Mouse (Mus musculus) heart, embryonic 14.5 days (tissue): ENCODE measurements around the gene Ric8b. TPM values are rescaled to one million over a fixed set of nuclear protein-coding genes. Genes with fewer than 3 reads are reported as not detected.

Experiments
- ATAC-seq: fragments of 200-750 bp; cut with Nextera tagmentation; 2 replicates; pipeline ENCODE4 v1.8.0; 2017; ENCODE audit warnings: low read depth, moderate TSS enrichment; ENCODE audit not compliant: insufficient number of reproducible peaks, insufficient read depth, low FRiP score
- H3K27ac ChIP-seq, 2 experiments: fragments of 200-500 bp in 1 of 2; fragments of 300-500 bp in 1 of 2; sonication (generic) in 1 of 2; replicated peaks in 1 of 2; 2 replicates each; pipeline ENCODE4 v1.5.1; 2012 to 2014; ENCODE audit warnings: low read depth in 2 of 2, low read length in 2 of 2, control low read depth in 1 of 2, mild to moderate bottlenecking in 1 of 2, mixed read lengths in 1 of 2; ENCODE audit not compliant: control insufficient read depth in 1 of 2, insufficient read depth in 1 of 2
- H3K27me3 ChIP-seq: fragments of 300-500 bp; sonication (generic); 2 replicates; pipeline ENCODE4 v1.6.1; 2014; ENCODE audit warnings: mild to moderate bottlenecking, low read length, control low read depth; ENCODE audit not compliant: control insufficient read depth, insufficient read depth
- H3K36me3 ChIP-seq: fragments of 300-500 bp; sonication (generic); 2 replicates; pipeline ENCODE4 v1.6.1; 2014; ENCODE audit warnings: mild to moderate bottlenecking, control low read depth, low read length, mixed read lengths; ENCODE audit not compliant: control insufficient read depth, insufficient read depth
- H3K4me1 ChIP-seq, 2 experiments: fragments of 200-500 bp in 1 of 2; fragments of 300-500 bp in 1 of 2; sonication (generic) in 1 of 2; 2 replicates each; pipeline ENCODE4 v1.6.1; 2012 to 2014; ENCODE audit warnings: low read length in 2 of 2, control low read depth in 1 of 2, mixed read lengths in 1 of 2; ENCODE audit not compliant: control insufficient read depth in 2 of 2, insufficient read depth in 2 of 2
- H3K4me2 ChIP-seq: fragments of 300-500 bp; sonication (generic); 2 replicates; pipeline ENCODE4 v1.6.1; 2014; ENCODE audit warnings: mild to moderate bottlenecking, low read length
- H3K4me3 ChIP-seq, 2 experiments: fragments of 200-500 bp in 1 of 2; fragments of 300-500 bp in 1 of 2; sonication (generic) in 1 of 2; 2 replicates each; pipeline ENCODE4 v1.5.1; 2012 to 2014; ENCODE audit warnings: low read length in 2 of 2, mild to moderate bottlenecking in 2 of 2, control low read depth in 1 of 2, low read depth in 1 of 2, moderate library complexity in 1 of 2; ENCODE audit not compliant: control insufficient read depth in 1 of 2, insufficient read depth in 1 of 2
- H3K9ac ChIP-seq: fragments of 300-500 bp; sonication (generic); 2 replicates; pipeline ENCODE4 v1.6.1; 2014; ENCODE audit warnings: mild to moderate bottlenecking, low read length
- H3K9me3 ChIP-seq: fragments of 300-500 bp; sonication (generic); 2 replicates; pipeline ENCODE4 v1.6.1; 2016; ENCODE audit warnings: low read length, control low read depth; ENCODE audit not compliant: control insufficient read depth
- WGBS: fragments of 180-500 bp; shearing (Covaris S2); extraction: QIAGEN DNeasy Blood & Tissue Kit; methylation state at CpG from one replicate; pipeline ENCODE4 v1.1.7; 2014; 5-methylcytosine and 5-hydroxymethylcytosine counted together
- polyA plus RNA-seq: library from polyadenylated mRNA; unstranded; fragments of >200 nt; fragmentation: Nextera tagmentation; extraction: Ambion mirVana; gene quantifications from 2 replicates; pipeline ENCODE4 v1.2.1, GENCODE M21; 2014

Gene Ric8b
- polyA plus RNA-seq, 1 experiment from 2014 or later: 17.2 TPM

- ATAC-seq: no peak
- Histone ChIP-seq H3K4me3 (no peak overlapping the region), H3K36me3 (no peaks in the 10 kb centered on the region)
These were observed 14.1 kb upstream of the Ric8b start for GRCm38 (mm10) chr10:84903307-84903706.

GRCm38 (mm10) chr10:84903742-84904141 lies 13.7 kb upstream of the Ric8b start:
- WGBS: 7% methylated on average over 5 of the region's 5 CpGs
- H3K4me1 ChIP-seq: peaks cover 22 to 25% of the 10 kb centered on the region in 2 experiments
- H3K27me3 ChIP-seq: no peaks in the 10 kb centered on the region
- peak overlapping the region; percentile 43 for H3K4me2 ChIP-seq
- ATAC-seq: no peak; the same call in 1 of the 2 replicates
- no peaks in the 10 kb centered on the region for H3K36me3 ChIP-seq
- 0 out of 2 replicates have a peak overlapping the region, but pooled peaks have one; percentile 13 for H3K9ac ChIP-seq
- no peak overlapping the region for H3K27ac ChIP-seq
- no peaks in the 10 kb centered on the region for H3K9me3 ChIP-seq
- no peak overlapping the region for H3K4me3 ChIP-seq

More at GRCm38 (mm10) chr10:84903307-84903706, 14.1 kb upstream of the Ric8b start:
- Histone ChIP-seq H3K27me3 (no peaks in the 10 kb centered on the region), H3K9ac (0 out of 2 replicates have a peak overlapping the region, but pooled peaks have one; percentile 13), H3K4me2 (peak overlapping the region; percentile 43), H3K4me1 (peaks cover 22 to 26% of the 10 kb centered on the region in 2 experiments), H3K9me3 (no peaks in the 10 kb centered on the region), H3K27ac (no peak overlapping the region)
- WGBS: 44% methylated on average over 7 of the region's 7 CpGs

GRCm38 (mm10) chr10:84906895-84907294 lies 10.5 kb upstream of the Ric8b start:
- Histone ChIP-seq H3K27ac (no peak overlapping the region), H3K4me2 (no peak overlapping the region), H3K9me3 (no peaks in the 10 kb centered on the region), H3K4me3 (no peak overlapping the region), H3K36me3 (no peaks in the 10 kb centered on the region), H3K9ac (no peak overlapping the region), H3K4me1 (peaks cover 13 to 15% of the 10 kb centered on the region in 2 experiments; a peak in 3 of 4 replicates), H3K27me3 (no peaks in the 10 kb centered on the region)
- WGBS: 78% methylated on average over 9 of the region's 9 CpGs
- no peak for ATAC-seq

DNA sequence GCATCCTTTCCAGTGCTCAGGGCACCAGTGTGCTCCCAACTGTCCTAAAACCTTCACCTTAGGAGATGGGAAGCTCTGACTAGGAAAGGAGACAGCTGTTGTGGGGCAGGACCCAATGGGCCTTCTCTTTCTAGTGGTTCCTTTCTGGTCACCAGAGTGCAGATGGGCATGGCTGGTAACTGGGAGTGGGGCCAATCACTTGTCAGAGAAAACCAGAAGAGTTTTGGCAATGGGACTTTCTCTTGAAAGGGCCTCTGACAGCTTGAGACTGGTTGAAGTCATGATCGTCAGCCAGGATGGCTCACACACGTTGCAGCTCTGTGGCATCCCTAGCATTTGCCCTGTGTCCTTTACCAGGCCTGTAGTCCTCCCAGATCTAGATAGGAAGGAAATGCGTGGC lies 9.4 kb upstream of the Ric8b start:
- Histone ChIP-seq H3K4me2 (no peak overlapping the region), H3K4me1 (peaks cover 8 to 9% of the 10 kb centered on the region in 2 experiments; a peak in 3 of 4 replicates), H3K4me3 (no peak overlapping the region), H3K9me3 (no peaks in the 10 kb centered on the region), H3K27ac (no peak overlapping the region), H3K27me3 (no peaks in the 10 kb centered on the region), H3K36me3 (no peaks in the 10 kb centered on the region), H3K9ac (no peak overlapping the region)
- WGBS: 81% methylated on average over 3 of the region's 3 CpGs
- no peak for ATAC-seq

GRCm38 (mm10) chr10:84908471-84908870 lies 8.9 kb upstream of the Ric8b start:
- Histone ChIP-seq H3K27ac (no peak overlapping the region), H3K4me1 (peaks cover 4 to 5% of the 10 kb centered on the region in 2 experiments; a peak in 3 of 4 replicates), H3K9me3 (no peaks in the 10 kb centered on the region), H3K4me3 (no peak overlapping the region), H3K27me3 (no peaks in the 10 kb centered on the region), H3K36me3 (no peaks in the 10 kb centered on the region), H3K9ac (no peak overlapping the region), H3K4me2 (no peak overlapping the region)
- no peak for ATAC-seq
- WGBS: 81% methylated on average over 3 of the region's 3 CpGs

DNA sequence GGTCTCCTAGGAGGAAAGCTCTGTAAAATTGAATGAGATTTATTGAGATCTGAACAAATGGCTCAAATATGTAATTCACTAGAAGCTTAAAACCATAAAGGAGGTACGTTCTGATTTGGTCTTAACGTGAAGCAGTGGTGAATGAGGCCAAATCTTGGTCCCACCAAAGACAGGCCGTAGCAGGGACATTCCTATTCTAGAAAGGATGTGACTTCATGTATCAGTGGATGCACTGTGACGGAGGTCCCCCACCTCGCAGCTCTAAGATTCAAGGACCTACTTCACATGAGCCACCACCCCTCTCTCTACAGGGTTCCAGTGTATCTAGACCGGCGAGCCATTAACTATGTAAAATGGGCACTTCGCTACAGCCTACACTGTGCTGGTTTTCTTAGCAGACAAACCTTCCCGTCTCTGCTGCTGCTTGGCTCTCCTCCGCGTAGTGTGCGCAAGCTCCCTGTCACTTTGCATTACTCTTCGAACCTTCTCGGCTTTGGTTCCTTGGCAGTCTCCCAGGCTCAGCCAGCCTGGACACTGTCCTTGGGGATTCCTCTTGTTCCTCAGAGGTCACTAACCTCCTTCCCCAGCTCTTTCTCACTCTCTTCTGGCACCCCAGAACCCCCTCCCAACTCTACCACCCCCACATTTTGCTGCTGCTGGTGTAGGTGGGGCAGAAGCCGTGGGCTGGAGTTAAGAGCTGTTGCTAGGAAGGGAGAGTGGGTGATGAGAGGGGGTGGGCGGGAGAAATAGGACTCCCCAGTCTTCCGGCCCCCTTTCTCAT lies 8.2 kb upstream of the Ric8b start:
- WGBS: 66% methylated on average over 17 of the region's 17 CpGs
- H3K4me3 ChIP-seq: no peak overlapping the region
- no peak for ATAC-seq
- H3K4me2 ChIP-seq: peak overlapping the region; percentile 23; the same call in 1 of the 2 replicates
- H3K27me3 ChIP-seq: no peaks in the 10 kb centered on the region
- no peaks in the 10 kb centered on the region; a peak in 1 of 4 replicates for H3K4me1 ChIP-seq
- no peaks in the 10 kb centered on the region for H3K9me3 ChIP-seq
- 0 out of 2 replicates have a peak overlapping the region, but pooled peaks have one; percentile 21 for H3K9ac ChIP-seq
- no peaks in the 10 kb centered on the region for H3K36me3 ChIP-seq
- H3K27ac ChIP-seq: no peak overlapping the region

- Histone ChIP-seq H3K27ac (no peak overlapping the region), H3K4me3 (no peak overlapping the region), H3K9me3 (no peaks in the 10 kb centered on the region), H3K9ac (no peak overlapping the region), H3K4me2 (no peak overlapping the region), H3K27me3 (no peaks in the 10 kb centered on the region), H3K36me3 (no peaks in the 10 kb centered on the region), H3K4me1 (no peaks in the 10 kb centered on the region; a peak in 1 of 4 replicates)
- WGBS: 49% methylated on average over 7 of the region's 7 CpGs
- ATAC-seq: no peak
These were observed 7.2 kb upstream of the Ric8b start for GRCm38 (mm10) chr10:84910194-84910593.
